Mouse (Mus musculus) forebrain, embryonic 11.5 days (tissue): ENCODE results near the gene Runx1. TPM values are rescaled to one million over a fixed set of nuclear protein-coding genes. Genes with fewer than 3 reads are reported as not detected.

Source experiments
- ATAC-seq: fragments of 200-750 bp; cut with Nextera tagmentation; replicated peaks from 2 replicates; pipeline ENCODE4 v1.8.0; 2017; ENCODE audit warnings: moderate TSS enrichment; ENCODE audit not compliant: low FRiP score
- DNase-seq: peaks from one replicate; pipeline ENCODE4 v3.0.0-alpha.2; 2017; ENCODE audit warnings: low spot score
- H3K27ac ChIP-seq: fragments of 300-500 bp; sonication (generic); 2 replicates; pipeline ENCODE4 v1.5.1; 2014; ENCODE audit warnings: low read depth, low read length
- H3K27me3 ChIP-seq: fragments of 300-500 bp; sonication (generic); 2 replicates; pipeline ENCODE4 v1.6.1; 2014; ENCODE audit warnings: mild to moderate bottlenecking, low read length, mixed read lengths; ENCODE audit not compliant: control insufficient read depth, insufficient read depth
- H3K36me3 ChIP-seq: fragments of 300-500 bp; sonication (generic); 2 replicates; pipeline ENCODE4 v1.6.1; 2014; ENCODE audit warnings: mild to moderate bottlenecking, low read length, moderate library complexity, mixed read lengths; ENCODE audit not compliant: control insufficient read depth, insufficient read depth
- H3K4me1 ChIP-seq: fragments of 300-500 bp; sonication (generic); replicated peaks from 2 replicates; pipeline ENCODE4 v1.6.1; 2014; ENCODE audit warnings: low read length, mixed read lengths; ENCODE audit not compliant: control insufficient read depth, insufficient read depth
- H3K4me2 ChIP-seq: fragments of 300-500 bp; sonication (generic); 2 replicates; pipeline ENCODE4 v1.6.1; 2014; ENCODE audit warnings: low read depth, mild to moderate bottlenecking, low read length, moderate library complexity, mixed read lengths; ENCODE audit not compliant: severe bottlenecking
- H3K4me3 ChIP-seq: fragments of 300-500 bp; sonication (generic); 2 replicates; pipeline ENCODE4 v1.5.1; 2014; ENCODE audit warnings: low read depth, low read length
- H3K9ac ChIP-seq: fragments of 300-500 bp; sonication (generic); 2 replicates; pipeline ENCODE4 v1.6.1; 2014; ENCODE audit warnings: low read length
- H3K9me3 ChIP-seq: fragments of 300-500 bp; sonication (generic); 2 replicates; pipeline ENCODE4 v1.6.1; 2016; ENCODE audit warnings: low read length, mixed read lengths; ENCODE audit not compliant: control insufficient read depth
- WGBS: fragments of 180-500 bp; shearing (Covaris S2); extraction: QIAGEN DNeasy Blood & Tissue Kit; methylation state at CpG from one replicate; pipeline ENCODE4 v1.1.7; 2014; 5-methylcytosine and 5-hydroxymethylcytosine counted together
- polyA plus RNA-seq: library from polyadenylated mRNA; unstranded; fragments of >200 nt; fragmentation: Nextera tagmentation; extraction: Ambion mirVana; gene quantifications from 2 replicates; pipeline ENCODE4 v1.2.1, GENCODE M21; 2014

Runx1 gene
- polyA plus RNA-seq = 1.8 and 2.2 TPM in 2 replicates

GRCm38 (mm10) chr16:92825908-92826650 is at the start of gene Runx1:
Gene Runx1 (minus strand): TSS chr16:92826149.
- no peak within 1 kb of the TSS for H3K9ac ChIP-seq
- no peaks in the 10 kb centered on the region for H3K9me3 ChIP-seq
- H3K4me2 ChIP-seq = no peak within 1 kb of the TSS
- no peak within 1 kb of the TSS for H3K4me3 ChIP-seq
- DNase-seq = no peak
- ATAC-seq = no peak
- H3K36me3 ChIP-seq = no peaks in the 10 kb centered on the region
- no peak within 1 kb of the TSS for H3K27ac ChIP-seq
- H3K27me3 ChIP-seq = no peaks in the 10 kb centered on the region
- WGBS = 92% methylated on average over 11 of the region's 11 CpGs
- peaks cover 8% of the 10 kb centered on the region; the same call in 1 of the 2 replicates for H3K4me1 ChIP-seq

- no peaks in the 10 kb centered on the region for H3K4me1 ChIP-seq
- H3K36me3 ChIP-seq = no peaks in the 10 kb centered on the region
- no peak overlapping the region for H3K9ac ChIP-seq
- DNase-seq = no peak
- no peak overlapping the region for H3K4me3 ChIP-seq
- no peak for ATAC-seq
- H3K9me3 ChIP-seq = no peaks in the 10 kb centered on the region
- WGBS = 80% methylated on average over 3 of the region's 3 CpGs
- H3K27ac ChIP-seq = no peak overlapping the region
- H3K27me3 ChIP-seq = no peaks in the 10 kb centered on the region
- H3K4me2 ChIP-seq = no peak overlapping the region
Observed at GRCm38 (mm10) chr16:92874015-92874414, 48.1 kb upstream of the Runx1 start.

GRCm38 (mm10) chr16:92871728-92872127 is 45.8 kb upstream of the Runx1 start:
- no peak overlapping the region for H3K4me3 ChIP-seq
- 93% methylated on average over 11 of the region's 11 CpGs for WGBS

GRCm38 (mm10) chr16:92868550-92868949 is 42.6 kb upstream of the Runx1 start:
- Histone ChIP-seq H3K36me3 (no peaks in the 10 kb centered on the region), H3K4me2 (no peak overlapping the region), H3K9me3 (no peaks in the 10 kb centered on the region; the same call in 1 of the 2 replicates), H3K27ac (no peak overlapping the region), H3K4me1 (no peaks in the 10 kb centered on the region), H3K27me3 (no peaks in the 10 kb centered on the region), H3K4me3 (no peak overlapping the region), H3K9ac (no peak overlapping the region)
- 91% methylated on average over 4 of the region's 4 CpGs for WGBS
- ATAC-seq (no peak), DNase-seq (no peak)

More at GRCm38 (mm10) chr16:92871728-92872127, 45.8 kb upstream of the Runx1 start:
- Histone ChIP-seq H3K9ac (no peak overlapping the region), H3K9me3 (no peaks in the 10 kb centered on the region; the same call in 1 of the 2 replicates), H3K4me1 (no peaks in the 10 kb centered on the region), H3K27me3 (no peaks in the 10 kb centered on the region), H3K27ac (no peak overlapping the region), H3K4me2 (no peak overlapping the region), H3K36me3 (no peaks in the 10 kb centered on the region)
- DNase-seq (no peak), ATAC-seq (no peak)

- Histone ChIP-seq H3K9ac (no peak overlapping the region), H3K4me3 (no peak overlapping the region), H3K36me3 (no peaks in the 10 kb centered on the region), H3K4me2 (no peak overlapping the region), H3K27ac (no peak overlapping the region), H3K4me1 (no peaks in the 10 kb centered on the region), H3K9me3 (no peaks in the 10 kb centered on the region; the same call in 1 of the 2 replicates), H3K27me3 (no peaks in the 10 kb centered on the region)
- 85% methylated on average over 9 of the region's 9 CpGs for WGBS
- no peak for DNase-seq
- no peak for ATAC-seq
Observed at GRCm38 (mm10) chr16:92867261-92867935, 41.4 kb upstream of the Runx1 start.

GRCm38 (mm10) chr16:92865314-92865713 is 39.4 kb upstream of the Runx1 start:
- WGBS = 89% methylated on average over 3 of the region's 3 CpGs
- DNase-seq (no peak), ATAC-seq (no peak)
- Histone ChIP-seq H3K9ac (no peak overlapping the region), H3K4me3 (no peak overlapping the region), H3K36me3 (no peaks in the 10 kb centered on the region), H3K4me2 (no peak overlapping the region), H3K27me3 (no peaks in the 10 kb centered on the region), H3K4me1 (no peaks in the 10 kb centered on the region), H3K27ac (no peak overlapping the region), H3K9me3 (no peaks in the 10 kb centered on the region; the same call in 1 of the 2 replicates)

GRCm38 (mm10) chr16:92864191-92864590 is 38.2 kb upstream of the Runx1 start:
- H3K4me2 ChIP-seq = no peak overlapping the region
- no peak overlapping the region for H3K9ac ChIP-seq
- no peaks in the 10 kb centered on the region for H3K4me1 ChIP-seq
- DNase-seq (no peak), ATAC-seq (no peak)
- H3K27me3 ChIP-seq = no peaks in the 10 kb centered on the region
- H3K9me3 ChIP-seq = no peaks in the 10 kb centered on the region; the same call in 1 of the 2 replicates
- 88% methylated on average over 2 of the region's 2 CpGs for WGBS
- H3K27ac ChIP-seq = no peak overlapping the region
- no peaks in the 10 kb centered on the region for H3K36me3 ChIP-seq
- H3K4me3 ChIP-seq = no peak overlapping the region

GRCm38 (mm10) chr16:92863179-92863578 is 37.2 kb upstream of the Runx1 start:
- H3K9me3 ChIP-seq = no peaks in the 10 kb centered on the region; the same call in 1 of the 2 replicates
- H3K4me2 ChIP-seq = no peak overlapping the region
- ATAC-seq (no peak), DNase-seq (no peak)
- no peak overlapping the region for H3K4me3 ChIP-seq
- no peak overlapping the region for H3K9ac ChIP-seq
- H3K27ac ChIP-seq = no peak overlapping the region
- H3K27me3 ChIP-seq = no peaks in the 10 kb centered on the region
- no peaks in the 10 kb centered on the region for H3K4me1 ChIP-seq
- no peaks in the 10 kb centered on the region for H3K36me3 ChIP-seq
